Mouse (Mus musculus) kidney, embryonic 16.5 days (tissue): ENCODE results near the gene Zfp42. TPM values are rescaled to one million over a fixed set of nuclear protein-coding genes. Genes with fewer than 3 reads are reported as not detected.
"Not testable (repeated sequence)": the region's sequence is repeated elsewhere in the genome, so short reads cannot be mapped to it uniquely, and the experiment has no call there.

ENCODE experiments used
- ATAC-seq: fragments of 200-750 bp; cut with Nextera tagmentation; 2 replicates; pipeline ENCODE4 v1.8.0; 2017; ENCODE audit warnings: moderate TSS enrichment; ENCODE audit not compliant: low FRiP score, low TSS enrichment
- H3K27ac ChIP-seq: fragments of 300-500 bp; sonication (generic); 2 replicates; pipeline ENCODE4 v1.5.1; 2014; ENCODE audit warnings: low read length
- H3K27me3 ChIP-seq: fragments of 300-500 bp; sonication (generic); 2 replicates; pipeline ENCODE4 v1.6.1; 2014; ENCODE audit warnings: low read length, control low read depth, mixed read lengths; ENCODE audit not compliant: insufficient read depth
- H3K36me3 ChIP-seq: fragments of 300-500 bp; sonication (generic); 2 replicates; pipeline ENCODE4 v1.6.1; 2014; ENCODE audit warnings: low read length, control low read depth, mixed read lengths; ENCODE audit not compliant: insufficient read depth
- H3K4me1 ChIP-seq: fragments of 300-500 bp; sonication (generic); 2 replicates; pipeline ENCODE4 v1.6.1; 2014; ENCODE audit warnings: low read length, control low read depth, mixed read lengths; ENCODE audit not compliant: insufficient read depth
- H3K4me2 ChIP-seq: fragments of 300-500 bp; sonication (generic); replicated peaks from 2 replicates; pipeline ENCODE4 v1.6.1; 2014; ENCODE audit warnings: low read depth, low read length
- H3K4me3 ChIP-seq: fragments of 300-500 bp; sonication (generic); 2 replicates; pipeline ENCODE4 v1.5.1; 2014; ENCODE audit warnings: mild to moderate bottlenecking, low read length
- H3K9ac ChIP-seq: fragments of 300-500 bp; sonication (generic); replicated peaks from 2 replicates; pipeline ENCODE4 v1.6.1; 2014; ENCODE audit warnings: low read length
- H3K9me3 ChIP-seq: fragments of 300-500 bp; sonication (generic); 2 replicates; pipeline ENCODE4 v1.6.1; 2016; ENCODE audit warnings: low read length, control low read depth
- WGBS: fragments of 180-500 bp; shearing (Covaris S2); extraction: QIAGEN DNeasy Blood & Tissue Kit; methylation state at CpG from one replicate; pipeline ENCODE4 v1.1.7; 2014; 5-methylcytosine and 5-hydroxymethylcytosine counted together
- polyA plus RNA-seq: library from polyadenylated mRNA; unstranded; fragments of >200 nt; fragmentation: Nextera tagmentation; extraction: Ambion mirVana; gene quantifications from 2 replicates; pipeline ENCODE4 v1.2.1, GENCODE M21; 2015

Gene Zfp42
- not detected in 2 replicates for polyA plus RNA-seq

DNA sequence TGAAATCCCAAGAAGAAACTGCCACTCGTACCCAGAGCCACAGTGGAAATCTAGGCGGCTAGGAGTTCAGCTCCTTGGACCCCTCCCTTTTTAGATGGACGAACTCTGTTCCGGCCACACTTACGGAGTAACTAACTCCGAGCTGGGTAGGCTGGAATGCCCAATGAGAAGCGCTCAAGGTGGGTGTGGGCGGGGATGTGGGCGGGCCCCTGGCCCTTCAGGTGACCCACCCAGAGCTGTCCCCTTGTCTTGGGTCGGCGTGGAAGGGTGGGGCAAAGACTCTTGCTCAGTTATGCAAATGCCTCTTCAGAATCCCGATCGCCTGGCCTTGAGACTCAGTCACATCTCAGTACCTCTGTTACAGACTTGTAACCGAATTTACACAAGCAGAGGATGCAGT lies at the start of gene Zfp42:
Gene Zfp42, minus strand, starts transcription at position 85 of the 400 bp plus-strand sequence.
- Histone ChIP-seq H3K27ac (no peak within 1 kb of the TSS), H3K4me3 (no peak within 1 kb of the TSS), H3K9me3 (peaks cover 7% of the 10 kb centered on the region), H3K4me2 (peak within 1 kb of the TSS; percentile 19; the same call in 1 of the 2 replicates), H3K4me1 (no peaks in the 10 kb centered on the region), H3K27me3 (no peaks in the 10 kb centered on the region), H3K9ac (no peak within 1 kb of the TSS), H3K36me3 (no peaks in the 10 kb centered on the region)
- no peak for ATAC-seq
- 50% methylated on average over 14 of the region's 14 CpGs for WGBS

DNA sequence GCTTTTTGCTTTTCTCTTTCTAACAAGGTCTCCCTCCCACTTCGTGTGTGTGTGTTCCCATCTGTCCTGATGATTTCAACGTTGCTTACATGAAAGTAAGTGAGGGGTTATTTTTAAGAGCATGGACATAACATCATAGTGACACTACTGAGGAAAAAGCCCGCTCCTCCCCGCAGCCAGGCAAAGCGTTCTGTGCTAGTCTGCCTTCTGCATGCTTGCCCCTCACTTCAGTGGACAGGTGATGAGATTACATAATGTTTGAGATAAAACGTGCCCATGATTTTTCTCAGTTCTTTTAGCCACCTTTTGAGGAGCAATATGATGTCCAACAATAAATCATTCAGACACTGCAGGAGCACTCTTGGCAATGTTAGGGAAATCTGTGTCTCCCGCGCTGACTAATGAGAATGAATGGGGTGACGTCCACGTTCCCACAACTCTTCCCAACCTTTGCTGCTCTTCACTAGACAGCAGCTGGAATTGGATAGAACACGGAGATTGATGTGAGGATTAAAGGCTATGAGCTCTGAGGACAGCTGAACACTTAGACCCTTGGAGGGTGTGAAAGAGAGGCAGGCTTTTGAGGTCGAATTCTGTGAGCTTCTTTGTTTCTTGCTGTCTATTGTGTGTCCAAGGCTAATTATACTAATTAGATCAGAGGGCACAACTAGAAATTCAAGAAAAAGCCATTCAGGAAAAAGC lies 49.4 kb upstream of the Zfp42 start:
- Histone ChIP-seq H3K9ac (no peak overlapping the region), H3K4me2 (no peak overlapping the region), H3K27ac (no peak overlapping the region), H3K9me3 (no peaks in the 10 kb centered on the region), H3K36me3 (no peaks in the 10 kb centered on the region), H3K4me3 (no peak overlapping the region), H3K4me1 (no peaks in the 10 kb centered on the region), H3K27me3 (no peaks in the 10 kb centered on the region)
- ATAC-seq, result no peak
- 66% methylated on average over 12 of the region's 12 CpGs for WGBS

DNA sequence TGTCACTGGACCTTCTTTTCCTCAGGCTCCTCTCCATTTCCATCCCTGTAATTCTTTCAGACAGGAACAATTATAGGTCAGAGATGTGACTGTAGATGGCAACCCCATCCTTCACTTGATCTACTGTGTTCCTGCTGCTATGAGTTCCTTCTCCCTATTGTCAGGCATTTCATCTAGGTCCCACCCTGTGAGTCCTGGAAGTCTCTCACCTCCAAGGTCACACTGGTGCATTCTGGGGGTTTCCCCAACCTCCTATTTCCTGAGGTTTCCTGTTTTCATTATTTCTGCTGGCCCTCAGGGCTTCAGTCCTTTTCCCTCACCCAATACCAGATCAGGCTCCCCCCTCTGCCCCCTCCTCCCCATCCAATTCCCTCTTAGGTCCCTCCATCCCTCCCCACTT lies 45.5 kb upstream of the Zfp42 start:
- H3K9ac ChIP-seq, H3K4me1 ChIP-seq, H3K36me3 ChIP-seq, H3K27ac ChIP-seq, H3K27me3 ChIP-seq, H3K4me2 ChIP-seq, H3K9me3 ChIP-seq, H3K4me3 ChIP-seq, ATAC-seq: not testable (repeated sequence)

DNA sequence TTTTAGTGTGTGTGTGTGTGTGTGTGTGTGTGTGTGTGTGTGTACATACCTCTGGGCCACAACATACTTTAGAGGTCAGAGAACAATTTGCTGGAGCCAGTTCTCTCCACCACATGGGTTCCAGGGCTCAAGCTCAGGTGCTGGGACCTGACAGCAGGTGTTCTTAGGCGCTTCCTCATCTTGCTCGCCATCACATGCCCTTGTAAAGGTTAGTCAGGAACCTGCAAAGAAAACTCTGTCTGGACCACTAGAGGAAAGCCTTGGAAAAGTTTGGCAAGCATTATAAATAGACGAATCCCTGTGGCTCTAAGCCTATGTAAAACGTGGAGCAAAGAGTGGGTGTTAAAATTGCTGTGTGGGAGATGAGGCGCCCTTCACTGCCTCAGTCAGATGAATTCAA lies 31.8 kb upstream of the Zfp42 start:
- no peak overlapping the region for H3K9ac ChIP-seq
- no peak overlapping the region for H3K4me3 ChIP-seq
- no peak for ATAC-seq
- H3K27me3 ChIP-seq, result no peaks in the 10 kb centered on the region
- no peak overlapping the region for H3K4me2 ChIP-seq
- H3K4me1 ChIP-seq, result no peaks in the 10 kb centered on the region
- 80% methylated on average over 5 of the region's 5 CpGs for WGBS
- no peaks in the 10 kb centered on the region for H3K36me3 ChIP-seq
- H3K9me3 ChIP-seq, result no peaks in the 10 kb centered on the region
- no peak overlapping the region for H3K27ac ChIP-seq

DNA sequence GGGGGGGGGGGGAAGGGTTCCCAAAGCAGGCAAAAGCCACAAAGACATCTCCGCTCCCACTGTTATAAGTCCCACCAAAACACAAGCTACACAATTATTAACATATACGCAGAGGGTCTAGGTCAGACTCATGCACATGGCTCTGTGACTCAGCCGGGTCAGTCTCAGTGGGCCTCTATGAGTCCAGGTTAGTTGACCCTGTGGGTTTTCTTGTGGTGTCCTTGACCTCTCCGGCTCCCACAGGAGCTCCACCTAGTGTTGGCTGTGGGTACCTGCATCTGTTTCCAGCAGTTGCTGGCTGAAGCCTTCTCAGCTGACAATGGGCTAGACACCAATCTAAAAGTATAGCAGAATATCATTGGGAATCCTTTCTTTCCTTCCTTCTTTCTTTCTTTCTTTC lies 26.7 kb upstream of the Zfp42 start:
- 0 out of 2 replicates have a peak, but pooled peaks have one; percentile 9 for ATAC-seq
- no peaks in the 10 kb centered on the region for H3K36me3 ChIP-seq
- no peaks in the 10 kb centered on the region for H3K27me3 ChIP-seq

DNA sequence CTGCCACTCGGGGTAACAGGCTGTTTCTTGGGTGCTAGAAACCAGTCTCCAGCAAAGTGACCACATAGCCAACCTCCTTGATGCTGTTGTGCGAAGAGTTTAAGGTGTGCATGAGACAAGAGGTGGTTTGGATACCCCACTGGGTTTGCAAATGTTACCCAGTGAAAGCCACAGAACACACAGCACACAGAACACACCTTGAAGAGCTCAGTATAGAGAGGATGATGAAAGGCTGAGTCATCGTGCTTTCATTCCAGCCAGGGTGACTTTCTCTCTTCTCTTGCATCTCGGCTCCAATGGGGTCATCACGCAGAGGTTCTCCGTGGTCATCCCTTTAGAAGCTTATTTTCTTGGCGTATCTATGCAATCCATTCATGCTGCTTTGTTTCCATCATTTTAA lies 24.9 kb upstream of the Zfp42 start:
- WGBS, result 93% methylated on average over 7 of the region's 7 CpGs
- Histone ChIP-seq H3K36me3 (no peaks in the 10 kb centered on the region), H3K4me1 (no peaks in the 10 kb centered on the region), H3K9ac (no peak overlapping the region), H3K4me2 (no peak overlapping the region), H3K9me3 (no peaks in the 10 kb centered on the region), H3K27me3 (no peaks in the 10 kb centered on the region), H3K4me3 (no peak overlapping the region), H3K27ac (no peak overlapping the region)
- ATAC-seq, result no peak

More for the DNA sequence above, 26.7 kb upstream of the Zfp42 start:
- Histone ChIP-seq H3K9ac (no peak overlapping the region), H3K4me1 (no peaks in the 10 kb centered on the region), H3K27ac (no peak overlapping the region), H3K4me2 (no peak overlapping the region), H3K4me3 (no peak overlapping the region), H3K9me3 (no peaks in the 10 kb centered on the region)
- 62% methylated on average over 4 of the region's 4 CpGs for WGBS

DNA sequence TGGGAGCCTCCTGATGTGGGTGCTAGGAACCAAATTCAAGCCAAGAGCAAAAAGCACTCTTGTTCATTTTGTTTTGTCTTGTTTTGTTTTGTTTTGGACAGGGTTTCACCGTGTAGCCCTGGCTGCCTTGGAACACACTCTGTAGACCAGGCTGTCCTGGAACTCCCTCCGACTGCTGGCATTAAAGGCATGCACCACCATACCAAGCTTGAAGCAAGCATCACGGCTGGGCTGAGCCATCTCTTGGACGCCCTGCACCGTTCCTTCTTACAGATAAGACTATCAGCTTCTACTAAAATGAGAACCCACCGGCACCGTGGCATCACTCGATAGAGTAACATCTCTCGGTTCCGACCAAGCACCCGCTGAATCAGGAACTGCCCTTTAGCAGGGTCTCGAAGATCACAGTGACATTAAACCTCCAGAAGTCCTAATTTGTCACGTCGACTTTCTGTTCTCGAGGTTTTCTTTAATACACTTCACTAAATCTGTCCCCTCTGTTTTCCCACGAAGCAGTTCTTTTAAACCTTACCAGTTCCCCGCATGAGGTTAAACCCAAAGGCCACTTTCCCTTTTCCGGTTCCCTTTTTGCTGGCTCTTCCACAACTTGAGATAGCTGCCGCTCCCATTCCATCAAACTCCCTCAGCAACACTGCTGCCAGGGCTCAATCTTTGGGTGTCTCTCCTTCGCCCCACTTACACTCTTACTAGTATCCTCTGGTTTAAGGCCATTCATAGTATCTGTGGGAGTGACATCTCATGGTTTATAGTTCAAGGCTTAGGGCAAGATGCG lies 23.3 kb upstream of the Zfp42 start:
- no peak for ATAC-seq
- H3K9ac ChIP-seq, result no peak overlapping the region
- peaks cover 2% of the 10 kb centered on the region; the same call in 1 of the 2 replicates for H3K9me3 ChIP-seq
- 91% methylated on average over 21 of the region's 21 CpGs for WGBS
- no peak overlapping the region for H3K27ac ChIP-seq
- no peak overlapping the region for H3K4me3 ChIP-seq
- no peaks in the 10 kb centered on the region for H3K36me3 ChIP-seq
- no peaks in the 10 kb centered on the region for H3K27me3 ChIP-seq
- no peaks in the 10 kb centered on the region for H3K4me1 ChIP-seq
- H3K4me2 ChIP-seq, result no peak overlapping the region

DNA sequence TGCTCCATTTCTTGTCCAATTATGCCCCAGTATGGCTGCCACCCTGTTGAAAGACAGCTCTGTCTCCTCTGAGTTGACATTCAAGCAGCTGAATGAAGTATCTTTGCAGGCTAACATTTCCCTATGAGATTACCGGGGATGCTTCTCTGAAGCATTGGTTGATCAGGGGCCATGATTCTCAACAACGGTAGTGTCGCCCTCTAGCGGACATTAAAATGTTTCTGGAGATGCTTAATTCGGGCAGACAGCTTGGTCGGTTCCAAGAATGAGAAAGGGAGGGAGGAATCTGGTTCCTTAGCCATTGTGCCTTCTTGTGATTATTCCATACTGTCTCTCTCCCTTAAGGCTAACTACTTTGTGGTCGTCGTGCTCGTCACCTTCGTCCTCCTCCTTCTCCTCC lies 21.9 kb upstream of the Zfp42 start:
- peaks cover 7% of the 10 kb centered on the region; the same call in 1 of the 2 replicates for H3K9me3 ChIP-seq
- H3K36me3 ChIP-seq, result no peaks in the 10 kb centered on the region
- H3K27ac ChIP-seq, result no peak overlapping the region
- WGBS, result 79% methylated on average over 10 of the region's 10 CpGs
- no peak overlapping the region for H3K4me3 ChIP-seq
- ATAC-seq, result no peak
- H3K4me1 ChIP-seq, result no peaks in the 10 kb centered on the region
- H3K9ac ChIP-seq, result no peak overlapping the region
- no peak overlapping the region for H3K4me2 ChIP-seq
- H3K27me3 ChIP-seq, result no peaks in the 10 kb centered on the region

DNA sequence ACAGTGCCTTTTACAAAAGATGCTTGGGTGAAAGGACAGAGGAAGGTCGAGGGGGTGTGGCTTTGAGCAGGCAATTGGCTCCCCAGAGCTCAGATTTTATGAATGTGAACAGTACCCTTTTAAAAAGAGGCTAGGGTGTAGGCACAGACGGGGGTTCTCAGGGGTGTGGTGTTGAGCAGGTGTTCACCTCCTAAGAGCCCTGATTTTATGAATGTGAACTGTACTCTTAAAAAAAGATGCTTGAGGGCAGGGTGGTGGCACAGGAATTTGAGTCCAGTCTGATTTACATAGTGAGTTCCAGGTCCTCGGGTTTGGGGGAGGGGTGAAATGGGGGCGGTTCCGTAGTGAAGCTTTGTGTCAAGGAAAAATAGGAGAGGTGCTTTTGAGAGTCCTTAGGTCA lies 14.0 kb upstream of the Zfp42 start:
- no peak for ATAC-seq
- H3K4me3 ChIP-seq, result no peak overlapping the region
- no peaks in the 10 kb centered on the region for H3K4me1 ChIP-seq
- H3K27me3 ChIP-seq, result no peaks in the 10 kb centered on the region
- H3K36me3 ChIP-seq, result no peaks in the 10 kb centered on the region
- WGBS, result 75% methylated on average over 5 of the region's 5 CpGs
- peaks cover 7% of the 10 kb centered on the region; the same call in 1 of the 2 replicates for H3K9me3 ChIP-seq
- no peak overlapping the region for H3K27ac ChIP-seq
- no peak overlapping the region for H3K9ac ChIP-seq
- no peak overlapping the region for H3K4me2 ChIP-seq

DNA sequence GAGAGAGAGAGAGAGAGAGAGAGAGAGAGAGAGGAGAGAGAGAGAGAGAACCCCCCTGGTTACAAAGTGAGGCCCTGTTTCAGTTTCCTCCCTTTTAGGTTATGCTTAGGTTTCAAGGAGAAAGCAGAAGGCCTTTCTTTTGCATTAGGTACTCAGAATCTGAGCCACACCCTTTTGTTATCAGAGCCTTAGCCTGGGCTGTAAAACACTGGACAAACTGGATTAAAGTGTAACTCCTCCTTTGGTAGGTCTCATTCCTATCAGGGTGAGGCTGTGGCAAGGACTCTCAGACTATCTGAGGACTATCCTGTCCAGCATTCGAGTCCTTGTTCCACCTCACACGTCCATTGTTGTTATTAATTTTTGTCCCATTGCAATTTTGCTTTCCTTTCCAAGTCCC lies 1.4 kb upstream of the Zfp42 start:
- Histone ChIP-seq H3K4me2 (no peak overlapping the region), H3K4me1 (no peaks in the 10 kb centered on the region), H3K27ac (no peak overlapping the region), H3K4me3 (no peak overlapping the region), H3K27me3 (no peaks in the 10 kb centered on the region), H3K36me3 (no peaks in the 10 kb centered on the region), H3K9me3 (peaks cover 7% of the 10 kb centered on the region), H3K9ac (no peak overlapping the region)
- 83% methylated on average over 2 of the region's 2 CpGs for WGBS
- no peak for ATAC-seq
